Mouse (Mus musculus) frontal cortex, adult 2 months (tissue): Measurements from ENCODE around the gene Cadm4. TPM values are rescaled to one million over a fixed set of nuclear protein-coding genes. Genes with fewer than 3 reads are reported as not detected.
"Not testable (repeated sequence)": the region's sequence is repeated elsewhere in the genome, so short reads cannot be mapped to it uniquely, and the experiment has no call there.

ENCODE experiments used
- DNase-seq, 2 experiments: peaks; one replicate each; pipeline ENCODE4 v3.0.0; 2022; ENCODE audit warnings: low spot score in 1 of 2; ENCODE audit errors: extremely low spot score in 1 of 2
- polyA plus RNA-seq: library from polyadenylated mRNA; depleted of rRNA; stranded (reverse); fragments of >200 nt; gene quantifications from 2 replicates; pipeline ENCODE4 v1.2.3, GENCODE M21; 2012

Cadm4 gene
- polyA plus RNA-seq, 1 experiment: 225 TPM

GRCm38 (mm10) chr7:24466835-24467234, 15.0 kb upstream of the Cadm4 start:
- DNase-seq: no peak

DNA sequence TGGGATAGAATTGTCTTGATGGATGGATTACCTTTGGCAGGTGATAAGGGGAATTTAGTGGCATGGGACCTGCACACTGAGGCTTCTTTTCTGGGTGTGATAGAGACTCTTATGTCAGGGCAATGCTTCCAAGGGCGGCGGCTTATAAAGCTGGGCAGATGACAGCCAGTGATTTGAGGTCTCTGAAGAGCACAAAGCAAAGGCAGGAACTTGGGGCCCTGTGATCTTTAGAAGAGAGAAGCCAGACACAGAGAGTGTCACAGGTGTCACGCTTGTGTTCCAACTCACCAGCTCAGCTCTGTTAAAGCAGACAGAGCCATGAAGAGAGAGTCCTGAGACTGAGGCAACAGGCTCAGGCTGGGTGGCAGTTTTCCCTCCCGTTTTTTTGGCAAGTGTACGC, 13.9 kb upstream of the Cadm4 start:
- DNase-seq: no peak

DNA sequence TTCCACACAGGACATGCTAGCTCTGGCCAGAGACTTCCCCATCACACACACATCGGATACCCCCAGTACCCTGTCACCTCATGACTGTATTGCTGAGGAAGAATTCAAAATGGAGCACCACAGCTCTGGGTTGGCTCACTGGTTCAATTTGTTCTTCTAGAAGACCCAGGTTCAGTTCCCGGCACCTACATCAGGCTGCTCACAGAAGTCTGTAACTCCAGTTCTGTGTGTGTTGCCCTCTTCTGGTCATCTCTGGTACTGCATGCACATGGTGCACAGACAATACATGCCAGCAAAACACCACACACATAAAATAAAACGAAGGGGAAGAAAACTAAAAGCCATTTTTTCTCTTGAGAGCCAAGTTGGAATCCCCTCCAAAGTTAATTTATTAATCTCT, 12.7 kb upstream of the Cadm4 start:
- DNase-seq: no peak

- DNase-seq: no peak
Observed at GRCm38 (mm10) chr7:24470356-24470755, 11.5 kb upstream of the Cadm4 start.

DNA sequence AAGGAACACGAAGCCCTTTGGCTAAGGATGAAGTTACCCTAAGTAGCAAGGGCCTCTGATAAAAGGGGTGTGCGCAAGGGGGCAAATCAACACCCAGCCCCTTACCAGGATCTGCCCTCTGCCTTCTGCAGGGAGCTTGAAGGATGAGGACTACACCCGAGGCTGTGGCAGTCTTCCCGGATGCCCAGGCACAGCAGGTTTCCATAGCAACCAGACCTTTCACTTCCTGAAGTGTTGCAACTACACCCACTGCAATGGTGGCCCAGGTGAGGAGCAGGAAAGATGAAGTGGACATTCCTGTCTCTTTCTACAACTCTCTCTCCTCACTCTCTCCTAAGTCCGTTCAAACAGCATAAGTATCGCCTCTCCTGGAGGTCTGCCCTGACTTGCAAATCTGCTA, 9.4 kb upstream of the Cadm4 start:
- DNase-seq: no peak

DNA sequence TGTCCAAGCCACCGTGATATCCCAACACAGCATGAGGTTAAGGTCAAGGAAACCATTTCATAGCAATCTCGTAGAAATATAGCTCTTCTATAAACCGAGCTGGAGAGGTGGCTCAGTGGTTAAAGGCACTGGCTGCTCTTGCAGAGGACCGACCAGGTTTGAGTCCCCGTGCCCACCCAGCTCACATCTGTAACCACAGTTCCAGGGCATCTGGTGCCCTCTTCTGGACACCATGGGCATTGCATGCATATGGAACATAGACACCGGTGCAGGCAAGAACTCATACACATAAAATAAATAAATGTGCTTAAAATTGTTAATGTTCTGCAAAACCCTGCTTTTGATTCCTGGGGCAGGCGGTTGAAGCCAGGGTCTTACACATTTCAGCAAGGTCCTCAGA, 8.9 kb upstream of the Cadm4 start:
- DNase-seq: peak in 1 of 2 experiments; percentile 41

- DNase-seq: peak in 1 of 2 experiments; percentile 86
Observed at GRCm38 (mm10) chr7:24473913-24474529, 7.8 kb upstream of the Cadm4 start.

- DNase-seq: peak in 1 of 2 experiments; percentile 37
Observed at GRCm38 (mm10) chr7:24474811-24475506, 6.9 kb upstream of the Cadm4 start.

- no peak for DNase-seq
Observed at GRCm38 (mm10) chr7:24476338-24476737, 5.5 kb upstream of the Cadm4 start.

DNA sequence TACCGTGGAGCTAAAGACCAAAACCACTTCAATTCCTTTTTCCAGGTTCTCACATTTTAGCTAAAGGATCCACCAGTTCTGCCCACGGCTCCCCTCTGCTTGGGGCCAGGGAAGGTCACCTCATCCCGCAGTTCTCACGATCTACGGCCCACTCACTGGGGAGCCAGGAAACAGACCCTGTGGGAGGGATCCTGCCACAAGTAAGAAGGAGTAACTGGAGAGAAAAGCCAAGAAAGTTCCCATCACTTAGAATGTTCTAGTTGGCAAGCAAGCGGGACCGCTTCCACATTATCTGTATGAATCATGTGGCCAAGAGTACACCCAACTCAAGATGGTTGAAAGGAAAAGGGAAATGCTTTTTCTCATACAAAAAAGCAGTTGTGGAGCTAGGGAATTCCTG, 5.0 kb upstream of the Cadm4 start:
- peak; percentile 55 to 67 for DNase-seq

DNA sequence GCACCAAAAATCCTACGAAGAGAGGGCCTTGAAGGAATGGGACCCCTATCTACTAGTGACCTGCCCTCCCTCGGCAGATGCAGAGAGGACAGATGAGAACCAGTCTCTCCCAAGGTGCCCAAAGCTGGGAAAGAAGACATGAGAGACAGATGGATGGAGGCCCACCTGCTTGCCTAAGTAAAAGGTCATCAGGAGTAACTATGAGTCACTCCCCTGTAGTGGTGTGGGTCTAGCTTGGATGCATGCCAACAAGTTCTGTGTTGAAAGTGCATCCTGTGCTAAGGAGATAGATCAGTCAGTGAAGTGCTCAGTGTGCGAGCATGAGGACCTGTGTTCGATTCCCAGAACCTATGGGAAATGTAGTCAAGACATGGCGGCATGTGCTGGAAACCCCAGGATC, 2.9 kb upstream of the Cadm4 start:
- DNase-seq: no peak

DNA sequence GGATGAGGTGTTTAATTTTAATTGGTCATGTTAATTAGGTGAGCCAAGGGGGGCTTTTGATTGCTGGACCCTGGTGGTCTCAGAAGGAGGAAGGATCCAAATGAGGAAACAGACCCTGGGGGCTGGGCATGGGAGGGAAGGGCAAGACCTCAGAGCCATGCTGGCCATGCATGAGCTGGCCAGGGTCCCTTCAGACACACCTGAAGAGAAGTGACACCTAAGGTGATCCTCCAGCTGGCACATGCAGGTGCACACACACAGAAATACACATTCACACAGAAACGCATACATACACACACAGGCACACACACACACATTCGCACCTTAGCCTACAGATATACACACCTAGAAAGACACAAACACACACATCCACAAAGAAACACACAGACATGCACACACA, 2.1 kb upstream of the Cadm4 start:
- DNase-seq: no peak

DNA sequence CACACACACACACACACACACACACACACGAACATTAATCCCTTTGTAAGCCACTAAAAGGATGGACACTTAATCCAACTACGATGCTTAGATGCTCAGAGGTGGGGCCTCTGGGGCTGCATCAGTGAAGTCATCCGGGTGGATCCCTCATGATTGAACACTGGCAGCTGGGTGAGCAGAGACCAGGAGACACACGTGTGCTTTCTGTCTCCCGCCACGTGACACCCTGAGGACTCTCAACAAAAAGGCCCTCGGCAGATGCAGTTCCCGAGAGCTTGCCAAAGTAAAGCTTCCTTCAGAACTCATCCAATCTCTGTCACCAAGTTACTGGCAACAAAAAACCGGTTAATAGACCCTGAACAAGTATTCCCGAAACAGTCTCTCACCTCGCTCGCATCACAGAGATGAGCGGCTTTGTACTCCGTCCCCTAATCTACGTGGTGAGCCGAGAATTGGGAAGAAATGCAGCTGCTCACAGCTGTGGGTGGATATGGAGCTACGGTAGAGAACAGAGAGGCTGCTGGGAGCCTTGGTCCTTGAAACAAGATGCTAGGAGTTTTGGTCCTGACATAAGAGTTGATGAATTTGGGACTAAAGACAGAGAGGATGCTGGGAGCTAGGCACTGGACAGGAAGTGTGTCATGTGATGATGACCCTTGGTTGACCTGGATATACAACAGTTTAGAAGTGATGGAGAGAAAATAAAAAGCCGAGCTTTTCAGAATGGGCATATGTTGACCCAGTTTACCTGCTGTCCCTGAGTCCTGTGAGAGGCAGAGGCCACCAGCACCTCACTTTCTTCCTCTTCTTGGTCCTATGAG, 1.5 kb upstream of the Cadm4 start:
- DNase-seq: peak; percentile 51 to 56

GRCm38 (mm10) chr7:24480986-24481473, 793 bp upstream of the Cadm4 start:
- no peak for DNase-seq

- peak in 1 of 2 experiments; percentile 26 for DNase-seq
Observed at GRCm38 (mm10) chr7:24482208-24483020, 591 bp downstream of the Cadm4 start.

GRCm38 (mm10) chr7:24483291-24483690, 1.5 kb downstream of the Cadm4 start:
- DNase-seq: not testable (repeated sequence)

DNA sequence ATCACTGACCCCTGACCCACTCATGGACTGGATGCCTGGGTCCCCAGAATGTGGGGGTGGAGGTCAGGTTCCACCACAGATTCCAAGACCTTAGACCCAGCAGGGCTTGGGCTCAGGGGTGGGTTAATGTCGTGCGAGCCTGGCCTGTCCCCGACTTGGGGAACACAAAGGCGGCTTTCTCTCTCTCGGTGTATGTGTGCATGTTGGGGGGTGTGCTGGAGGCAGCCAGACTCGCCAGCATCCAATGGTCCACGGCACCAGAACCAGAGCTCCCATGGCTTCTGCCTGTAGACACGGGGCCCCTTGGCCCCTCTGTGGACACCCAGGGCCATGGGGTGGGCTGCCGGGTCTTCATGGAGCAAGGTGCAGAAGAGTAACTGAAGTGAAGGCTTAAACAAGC, 3.7 kb downstream of the Cadm4 start:
- peak in 1 of 2 experiments; percentile 29 for DNase-seq

GRCm38 (mm10) chr7:24486654-24487130, 4.9 kb downstream of the Cadm4 start:
- DNase-seq: peak in 1 of 2 experiments; percentile 43

DNA sequence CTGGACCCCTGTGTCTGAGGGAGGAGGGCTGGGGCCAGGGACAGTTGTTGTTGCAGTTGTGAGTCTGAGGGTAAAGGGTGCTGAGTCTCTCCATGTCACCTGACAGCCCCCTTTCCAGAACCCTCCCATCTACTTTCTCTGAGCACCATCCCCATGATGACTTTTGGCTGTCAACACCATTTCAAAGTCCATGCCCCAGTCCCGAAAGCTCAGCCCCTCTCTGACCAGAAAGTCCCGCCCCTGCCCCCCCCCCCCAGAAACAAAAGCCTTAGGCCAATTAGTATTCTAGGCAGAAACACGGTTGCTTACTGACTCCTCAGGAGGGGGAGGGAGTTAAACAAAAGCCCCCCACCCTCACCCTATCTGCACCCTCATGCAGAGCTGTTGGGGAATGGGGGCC, 5.6 kb downstream of the Cadm4 start:
- DNase-seq: no peak

DNA sequence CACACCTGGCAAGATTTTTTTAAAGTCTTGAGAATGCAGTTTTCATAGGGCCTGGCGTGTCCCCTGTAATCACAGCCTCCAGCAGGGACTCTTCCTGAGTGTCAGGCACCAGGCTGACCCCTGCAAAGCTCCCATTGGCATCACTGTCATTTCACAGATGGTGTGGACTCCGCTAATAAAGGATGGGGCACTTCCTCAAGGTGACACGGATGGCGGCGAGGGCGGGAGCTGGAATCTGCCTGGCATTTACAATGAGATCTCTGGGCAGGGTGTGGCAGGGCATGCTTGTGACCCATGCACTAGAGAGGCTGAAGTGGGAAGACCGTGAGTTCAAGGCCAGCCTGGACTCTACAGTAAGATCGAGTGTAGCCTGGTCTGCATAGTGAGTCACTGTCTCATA, 6.5 kb downstream of the Cadm4 start:
- DNase-seq: no peak
